Mouse (Mus musculus) heart, adult 2 months (tissue): ENCODE measurements around the gene Mdm1. TPM values are rescaled to one million over a fixed set of nuclear protein-coding genes. Genes with fewer than 3 reads are reported as not detected.

Experiments used
- DNase-seq, 2 experiments: peaks; one replicate each; pipeline ENCODE4 v3.0.0; 2021
- H3K27ac ChIP-seq: fragments of 200-600 bp; 2 replicates; pipeline ENCODE4 v1.8.1; 2022
- H3K27me3 ChIP-seq: fragments of 200-500 bp; 2 replicates; pipeline ENCODE4 v1.6.1; 2012; ENCODE audit warnings: mild to moderate bottlenecking, low read length, inconsistent platforms, mixed read lengths; ENCODE audit not compliant: control insufficient read depth, insufficient read depth
- H3K36me3 ChIP-seq: fragments of 200-500 bp; 2 replicates; pipeline ENCODE4 v1.6.1; 2012; ENCODE audit warnings: low read length, inconsistent platforms; ENCODE audit not compliant: control insufficient read depth, insufficient read depth
- H3K4me1 ChIP-seq: fragments of 200-500 bp; 2 replicates; pipeline ENCODE4 v1.6.1; 2011; ENCODE audit warnings: low read length; ENCODE audit not compliant: control insufficient read depth, insufficient read depth
- H3K4me3 ChIP-seq: fragments of 200-600 bp; 2 replicates; pipeline ENCODE4 v1.8.1; 2022
- H3K79me2 ChIP-seq: fragments of 200-500 bp; replicated peaks from 2 replicates; pipeline ENCODE4 v1.6.1; 2012; ENCODE audit warnings: mild to moderate bottlenecking, inconsistent platforms, low read length, moderate library complexity, mixed read lengths; ENCODE audit not compliant: control insufficient read depth, insufficient read depth
- H3K9ac ChIP-seq: fragments of 200-500 bp; 2 replicates; pipeline ENCODE4 v1.6.1; 2012; ENCODE audit warnings: low read depth, mild to moderate bottlenecking, control low read depth, inconsistent platforms, low read length, mixed read lengths
- CTCF ChIP-seq: fragments of 200-600 bp; IDR thresholded peaks from 2 replicates; pipeline ENCODE4 v1.8.1; 2022; ENCODE audit warnings: antibody characterized with exemption, mild to moderate bottlenecking, moderate library complexity
- EP300 ChIP-seq: fragments of 200-500 bp; IDR thresholded peaks from 2 replicates; pipeline ENCODE4 v1.6.1; 2011; ENCODE audit warnings: low read depth, low read length, control low read depth; ENCODE audit not compliant: insufficient read depth
- POLR2A ChIP-seq: fragments of 200-500 bp; IDR thresholded peaks from 2 replicates; pipeline ENCODE4 v1.6.1; 2011; ENCODE audit warnings: mild to moderate bottlenecking, low read depth, low read length, control low read depth; ENCODE audit not compliant: insufficient read depth
- WGBS: fragments of 180-500 bp; shearing (Covaris S2); methylation state at CpG from one replicate; pipeline ENCODE4 v1.1.7; 2018; 5-methylcytosine and 5-hydroxymethylcytosine counted together
- intact Hi-C: fragments of 180-260 bp; cut with DNase I; formaldehyde crosslinking; loops from one replicate; pipeline ENCODE4 v1.15.1; 2025
- polyA plus RNA-seq: library from polyadenylated mRNA; depleted of rRNA; stranded (reverse); fragments of >200 nt; gene quantifications from 2 replicates; pipeline ENCODE4 v1.2.3, GENCODE M21; 2012
- total RNA-seq, 2 experiments: library from RNA; stranded (reverse); gene quantifications; 2 replicates each; pipeline ENCODE4 v1.2.3; 2021

Gene Mdm1
- total and polyA plus RNA-seq, 3 experiments: 3.3 to 4.0 (median 3.9) TPM

GRCm38 (mm10) chr10:118129001-118129682 is 12.5 kb upstream of the Mdm1 start:
- H3K79me2 ChIP-seq: no peaks in the 10 kb centered on the region
- intact Hi-C loops: no loop called here
- H3K36me3 ChIP-seq: no peaks in the 10 kb centered on the region
- 0 out of 2 replicates have a peak, but pooled peaks cover 1% of the 10 kb centered on the region for H3K27me3 ChIP-seq
- H3K4me1 ChIP-seq: no peaks in the 10 kb centered on the region
- no peak for TF ChIP-seq EP300
- TF ChIP-seq POLR2A: no peak
- TF ChIP-seq CTCF: no peak
- DNase-seq: no peak
- WGBS: 56% methylated on average over 20 of the region's 20 CpGs
- no peak overlapping the region for H3K4me3 ChIP-seq
- H3K27ac ChIP-seq: no peak overlapping the region
- no peak overlapping the region for H3K9ac ChIP-seq

- 50% methylated on average over 2 of the region's 2 CpGs for WGBS
- intact Hi-C loops: no loop called here
- Histone ChIP-seq H3K4me1 (no peaks in the 10 kb centered on the region), H3K9ac (no peak overlapping the region), H3K27me3 (0 out of 2 replicates have a peak, but pooled peaks cover 1% of the 10 kb centered on the region), H3K4me3 (no peak overlapping the region), H3K27ac (no peak overlapping the region), H3K79me2 (no peaks in the 10 kb centered on the region), H3K36me3 (no peaks in the 10 kb centered on the region)
- TF ChIP-seq POLR2A (no peak), EP300 (no peak), CTCF (no peak)
- no peak for DNase-seq
These were observed 11.6 kb upstream of the Mdm1 start for GRCm38 (mm10) chr10:118130016-118130415.

- no peaks in the 10 kb centered on the region for H3K27me3 ChIP-seq
- no peak for DNase-seq
- no peak overlapping the region for H3K4me3 ChIP-seq
- no peaks in the 10 kb centered on the region for H3K36me3 ChIP-seq
- 75% methylated on average over 6 of the region's 6 CpGs for whole genome bisulfite sequencing
- no peak for TF ChIP-seq CTCF
- TF ChIP-seq POLR2A: no peak
- TF ChIP-seq EP300: no peak
- intact Hi-C loops: no loop called here
- H3K4me1 ChIP-seq: no peaks in the 10 kb centered on the region
- H3K27ac ChIP-seq: no peak overlapping the region
- no peak overlapping the region for H3K9ac ChIP-seq
- H3K79me2 ChIP-seq: no peaks in the 10 kb centered on the region
These were observed 8.6 kb upstream of the Mdm1 start for GRCm38 (mm10) chr10:118132993-118133392.

- TF ChIP-seq CTCF (no peak), EP300 (no peak), POLR2A (no peak)
- 82% methylated on average over 11 of the region's 11 CpGs for WGBS
- Histone ChIP-seq H3K27ac (no peak overlapping the region), H3K9ac (no peak overlapping the region), H3K36me3 (no peaks in the 10 kb centered on the region), H3K4me3 (no peak overlapping the region), H3K4me1 (no peaks in the 10 kb centered on the region), H3K79me2 (no peaks in the 10 kb centered on the region), H3K27me3 (no peaks in the 10 kb centered on the region)
- intact Hi-C loops: no loop called here
- DNase-seq: no peak
These were observed 3.1 kb upstream of the Mdm1 start for GRCm38 (mm10) chr10:118138508-118138907.

- H3K27me3 ChIP-seq: no peaks in the 10 kb centered on the region
- H3K27ac ChIP-seq: no peak overlapping the region
- H3K4me3 ChIP-seq: no peak overlapping the region
- no peaks in the 10 kb centered on the region for H3K36me3 ChIP-seq
- H3K9ac ChIP-seq: no peak overlapping the region
- H3K79me2 ChIP-seq: no peaks in the 10 kb centered on the region
- intact Hi-C loops: no loop called here
- H3K4me1 ChIP-seq: no peaks in the 10 kb centered on the region
- TF ChIP-seq POLR2A (no peak), CTCF (no peak), EP300 (no peak)
- 62% methylated on average over 8 of the region's 8 CpGs for WGBS
- no peak for DNase-seq
These were observed 1.6 kb upstream of the Mdm1 start for GRCm38 (mm10) chr10:118139837-118140570.
